Comparison of ENCODE assay signal across 8 mouse cellular contexts in genomic region chr16:10522811-10523210, GRCm38 (mm10). TPM values are rescaled to one million over a fixed set of nuclear protein-coding genes. Genes with fewer than 3 reads are reported as not detected.
DNase-seq lines count a peak whose midpoint lies in the region; ATAC-seq and TF ChIP-seq lines count a peak whose summit lies in the region.

No protein-coding gene starts in this region.

- no peaks in the 10 kb centered on the region for H3K27me3 ChIP-seq in midbrain, embryonic 10.5 days (ENCODE audit: low read depth, poor library complexity, severe bottlenecking)
- no peaks in the 10 kb centered on the region for H3K27me3 ChIP-seq in midbrain, embryonic 16.5 days (ENCODE audit: control insufficient read depth, insufficient read depth, low read depth, low read length)
- no peaks in the 10 kb centered on the region for H3K27me3 ChIP-seq in Patski

- DNase-seq in midbrain, embryonic 10.5 days (ENCODE audit: low spot score), result peak; percentile 55
- DNase-seq in Patski (ENCODE audit: low read depth, low spot score), result no peak
- peak; percentile 70 to 75 for DNase-seq in cerebellum, postnatal 36 days
- DNase-seq in lung, adult 18-20 months, result peak; percentile 71 to 77
- peak; percentile 37 to 56 for DNase-seq in right cerebral cortex, postnatal 36 days (ENCODE audit: low spot score in 2 of 2)
- no peak for DNase-seq in Muller cell, postnatal 12 days (ENCODE audit: inconsistent ontology term)

- 73% methylated on average over 1 of the region's 1 CpGs for WGBS in midbrain, embryonic 10.5 days
- WGBS in midbrain, embryonic 16.5 days, result 100% methylated on average over 1 of the region's 1 CpGs

- in situ Hi-C loops in Patski (cut with MboI; ENCODE audit: low pct_unique_long_range_greater_than_20kb), result no loop called here

- H3K4me1 ChIP-seq in midbrain, embryonic 10.5 days, result no peaks in the 10 kb centered on the region
- H3K4me1 ChIP-seq in midbrain, embryonic 16.5 days (ENCODE audit: control insufficient read depth, insufficient read depth, low read length), result no peaks in the 10 kb centered on the region

- POLR2A ChIA-PET in Patski (lab: Charles Lee), result no interaction called here

- CTCF ChIA-PET in Patski (lab: Charles Lee), result interaction anchor here (0.6 to 2.8 kb wide), 12 partner anchors 9 to 247 kb away, joined by 3 to 10 read pairs (median 4); partner anchors contain the start of gene Tekt5

- no peak overlapping the region for H3K4me2 ChIP-seq in midbrain, embryonic 16.5 days (ENCODE audit: low read length)

- no peak overlapping the region for H3K4me3 ChIP-seq in midbrain, embryonic 10.5 days
- H3K4me3 ChIP-seq in midbrain, embryonic 16.5 days (ENCODE audit: low read depth, low read length), result no peak overlapping the region

- TF ChIP-seq CTCF in Patski (IDR thresholded peaks at IDR 0.05), result peak; percentile 80

- H3K9ac ChIP-seq in midbrain, embryonic 16.5 days (ENCODE audit: low read depth, low read length), result no peak overlapping the region

- no peaks in the 10 kb centered on the region for H3K36me3 ChIP-seq in midbrain, embryonic 10.5 days
- H3K36me3 ChIP-seq in midbrain, embryonic 16.5 days (ENCODE audit: control insufficient read depth, insufficient read depth, low read length), result no peaks in the 10 kb centered on the region

- no peak overlapping the region for H3K27ac ChIP-seq in midbrain, embryonic 10.5 days (replicated peaks)
- H3K27ac ChIP-seq in midbrain, embryonic 16.5 days (ENCODE audit: low read length), result no peak overlapping the region

- no peaks in the 10 kb centered on the region for H3K9me3 ChIP-seq in midbrain, embryonic 10.5 days (replicated peaks)
- no peaks in the 10 kb centered on the region for H3K9me3 ChIP-seq in midbrain, embryonic 16.5 days (replicated peaks; ENCODE audit: control insufficient read depth, low read length, poor library complexity, severe bottlenecking)

- no peak for ATAC-seq in midbrain, embryonic 16.5 days
- no peak for ATAC-seq in Patski
- ATAC-seq in inflammation-experienced regulatory T-cells, adult 6 months, result peak; percentile 26

RNA-seq across cellular contexts. Expression of gene Dexi, which starts 20.0 kb away (rescaled TPM):
- polyA plus RNA-seq in midbrain, embryonic 10.5 days (2016; fragmentation: Nextera tagmentation; extraction: Ambion mirVana), result 15.6 and 17.4 TPM in 2 replicates
- 12.7 and 13.3 TPM in 2 replicates for polyA plus RNA-seq in midbrain, embryonic 16.5 days (2015; fragmentation: Nextera tagmentation; extraction: Ambion mirVana)
- 23.5 TPM for polyA plus RNA-seq in Patski (2021)
- polyA plus RNA-seq in inflammation-experienced regulatory T-cells, adult 6 months (2017; shearing (Covaris generic)), result 1 to 10 TPM; 4.1 to 5.1 (median 4.6) TPM

RNA-seq across cellular contexts. Expression of gene Clec16a, which starts 22.3 kb away (rescaled TPM):
- 27.2 and 30.8 TPM in 2 replicates for polyA plus RNA-seq in midbrain, embryonic 10.5 days (2016; fragmentation: Nextera tagmentation; extraction: Ambion mirVana)
- 70.0 and 74.0 TPM in 2 replicates for polyA plus RNA-seq in midbrain, embryonic 16.5 days (2015; fragmentation: Nextera tagmentation; extraction: Ambion mirVana)
- polyA plus RNA-seq in Patski (2021), result 21.3 TPM
- 10 to 100 TPM in 1 of 3 experiments, 1 to 10 TPM in 2; 5.7 to 10.2 (median 7.8) TPM for polyA plus RNA-seq in inflammation-experienced regulatory T-cells, adult 6 months (2017; shearing (Covaris generic))

RNA-seq across cellular contexts. Expression of gene Ciita, which starts 43.0 kb away (rescaled TPM):
- polyA plus RNA-seq in midbrain, embryonic 10.5 days (2016; fragmentation: Nextera tagmentation; extraction: Ambion mirVana), result 0.16 and 0.22 TPM in 2 replicates
- polyA plus RNA-seq in midbrain, embryonic 16.5 days (2015; fragmentation: Nextera tagmentation; extraction: Ambion mirVana), result 0.53 and 0.71 TPM in 2 replicates
- polyA plus RNA-seq in Patski (2021), result 0.03 TPM
- polyA plus RNA-seq in inflammation-experienced regulatory T-cells, adult 6 months (2017; shearing (Covaris generic)), result 1 to 10 TPM in 2 of 3 experiments, under 1 TPM in 1; 0.86 to 1.8 (median 1.3) TPM

Comparison
In these comparisons a context has a peak if more than half of its experiments do, and no peak if none do; other contexts are left out.
1. DNase-seq: peak in midbrain, embryonic 10.5 days (single experiment), cerebellum, postnatal 36 days (2 of 2), lung, adult 18-20 months (2 of 2) and right cerebral cortex, postnatal 36 days (2 of 2); none in Patski (single experiment) and Muller cell, postnatal 12 days (single experiment).